Mouse (Mus musculus) brain, embryonic 14.5 days (tissue): Measurements from ENCODE around the gene Ccl7.

Experiments
- CTCF ChIP-seq: fragments of 200-500 bp; IDR thresholded peaks from 2 replicates; pipeline ENCODE4 v1.5.1; 2012; ENCODE audit warnings: inconsistent platforms, mild to moderate bottlenecking, moderate library complexity, borderline replicate concordance; ENCODE audit not compliant: insufficient read depth, insufficient read length; ENCODE audit errors: extremely low read depth
- POLR2A ChIP-seq: fragments of 200-500 bp; IDR thresholded peaks from 2 replicates; pipeline ENCODE4 v1.6.1; 2012; ENCODE audit warnings: mild to moderate bottlenecking, inconsistent platforms, borderline replicate concordance; ENCODE audit not compliant: poor library complexity, insufficient read depth, insufficient read length, severe bottlenecking; ENCODE audit errors: extremely low read depth

DNA sequence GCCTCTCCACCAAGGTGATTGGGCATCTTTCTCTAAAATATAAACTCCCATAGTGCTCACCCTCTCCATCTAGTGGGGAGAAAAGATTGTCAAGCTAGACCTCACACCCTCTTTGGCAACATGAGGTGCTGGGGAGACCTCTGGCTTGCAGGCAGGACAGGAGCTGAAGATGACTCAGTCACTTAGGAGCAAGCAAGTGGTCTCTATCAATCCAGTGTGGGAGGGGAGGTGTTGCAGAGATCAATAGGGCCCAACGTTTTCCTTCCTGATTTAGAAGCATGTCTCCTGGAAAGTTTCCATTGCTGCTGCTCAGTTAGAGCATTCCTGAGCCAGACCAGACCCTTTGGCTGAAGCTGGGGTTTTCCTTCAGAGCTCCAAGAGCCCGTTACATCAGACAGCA lies 7.0 kb upstream of the Ccl7 start, which contains the start of gene Gm17268:
- TF ChIP-seq POLR2A (no peak), CTCF (no peak)
